Mouse (Mus musculus): Measurements from ENCODE around the gene Ptpn4.

The Ptpn4 gene

DNA sequence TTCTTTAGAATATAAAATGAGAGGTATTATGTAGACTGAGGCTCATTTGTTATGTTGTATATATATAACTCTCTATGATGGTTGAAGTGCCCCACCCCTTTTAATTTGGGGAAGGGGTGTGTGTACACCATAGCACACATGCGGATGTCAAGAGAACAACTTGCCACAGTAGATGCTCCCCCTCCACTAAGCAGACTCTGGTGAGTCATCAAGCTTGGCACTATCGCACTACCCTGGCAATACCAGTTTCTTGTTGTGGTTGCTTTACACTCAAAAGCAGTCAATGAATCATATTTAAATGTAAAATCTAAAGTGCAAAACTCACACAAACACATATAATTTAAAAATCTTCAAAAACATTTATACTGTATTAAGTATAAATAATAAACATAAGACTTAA is 31.4 kb downstream of the Ptpn4 start:
- no peak for DNase-seq (ENCODE audit: extremely low spot score)

DNA sequence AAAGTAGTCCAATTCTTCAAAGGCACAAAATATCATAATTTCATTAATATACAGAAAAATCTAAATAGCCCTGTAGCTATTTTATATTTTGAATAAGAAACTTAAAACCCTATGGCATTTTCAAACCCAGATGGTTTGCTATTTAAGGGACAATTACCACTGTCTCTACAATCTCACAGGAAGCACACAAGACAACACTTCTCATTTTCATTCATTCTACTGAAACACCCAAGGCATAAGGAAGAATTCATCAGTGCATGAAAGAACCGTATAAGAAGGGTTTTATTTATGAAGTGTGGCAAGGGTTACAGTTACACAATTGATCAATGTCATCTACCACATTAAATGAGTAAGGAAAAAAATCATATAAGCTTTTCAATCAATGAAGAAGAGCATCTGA is 32.8 kb downstream of the Ptpn4 start:
- DNase-seq (ENCODE audit: extremely low spot score) = no peak

DNA sequence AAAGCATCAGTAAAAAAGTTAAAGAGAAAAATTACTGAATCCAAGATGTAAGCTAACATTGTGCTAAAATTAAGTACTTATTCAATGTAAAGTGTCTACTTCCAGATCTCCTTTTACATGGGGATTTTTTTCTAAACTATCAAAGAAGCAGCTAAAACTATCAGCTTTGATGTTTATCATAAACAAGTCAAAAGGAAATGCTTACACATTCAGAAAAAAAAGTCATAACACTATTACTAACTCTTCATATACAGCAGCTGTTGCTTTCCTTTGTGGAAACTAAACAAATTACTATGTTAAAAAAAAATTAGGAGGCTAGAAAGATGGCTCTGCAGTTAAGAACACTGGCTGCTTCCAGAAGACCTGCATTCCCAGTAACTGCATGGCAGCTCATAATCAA is 42.2 kb downstream of the Ptpn4 start:
- DNase-seq (ENCODE audit: extremely low spot score) = no peak

DNA sequence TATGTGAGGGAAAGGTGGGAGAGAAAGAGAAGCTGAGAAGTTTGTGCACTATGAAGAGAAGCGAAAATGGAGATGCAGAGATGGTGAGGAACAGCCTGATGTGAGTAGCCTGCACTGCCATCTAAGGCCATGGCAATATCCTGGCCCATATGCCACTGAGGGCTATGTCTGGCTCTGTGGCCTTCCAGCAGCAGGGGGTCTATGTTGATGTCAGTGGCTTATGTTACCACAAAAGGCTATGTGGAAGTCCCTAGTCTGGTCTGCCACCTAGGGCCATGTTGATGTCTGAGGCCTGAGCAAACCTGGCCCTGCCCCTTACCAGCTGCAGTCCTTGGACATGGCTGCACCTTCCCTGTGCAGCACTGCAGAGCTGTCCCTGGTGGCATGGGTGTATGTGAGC is 43.1 kb downstream of the Ptpn4 start:
- no peak for DNase-seq (ENCODE audit: extremely low spot score)

DNA sequence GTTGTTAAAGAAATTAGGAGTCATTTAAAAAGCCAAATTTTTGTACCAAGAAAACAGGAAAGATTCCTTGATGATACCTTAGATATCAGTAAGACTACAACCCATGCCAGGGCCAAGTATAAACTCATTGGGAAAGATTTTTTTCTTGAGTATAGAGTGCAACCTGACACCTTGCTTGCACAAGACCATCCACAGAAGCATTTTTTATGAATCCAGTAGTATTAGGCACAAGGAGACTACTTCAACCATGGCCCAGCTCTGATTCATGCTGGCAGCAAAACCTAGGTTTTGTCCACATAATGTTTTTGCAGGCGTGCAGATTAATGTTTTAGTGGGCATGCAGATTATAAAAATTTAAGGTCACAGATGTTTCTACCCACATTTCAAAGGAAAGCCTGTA is 46.8 kb downstream of the Ptpn4 start:
- DNase-seq (ENCODE audit: extremely low spot score) = no peak

DNA sequence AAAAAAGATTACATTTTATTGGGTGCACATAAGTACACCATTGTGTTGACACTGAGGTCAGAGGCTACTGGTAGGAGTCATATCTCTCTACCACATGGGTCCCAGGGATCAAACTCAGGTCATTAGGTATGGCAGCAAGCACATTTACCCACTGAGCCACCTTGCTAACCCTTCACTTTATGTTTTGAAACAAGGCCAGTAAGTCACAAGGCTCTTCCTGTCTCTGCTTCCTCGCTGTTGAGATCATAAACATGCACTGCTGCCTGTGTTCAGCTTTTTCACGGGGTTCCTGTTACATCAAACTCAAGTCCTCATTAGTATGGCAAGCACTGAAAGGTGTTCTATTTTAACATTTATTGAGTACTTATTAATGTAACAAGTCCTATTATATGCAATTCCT is 61.5 kb downstream of the Ptpn4 start:
- DNase-seq (ENCODE audit: extremely low spot score) = no peak

DNA sequence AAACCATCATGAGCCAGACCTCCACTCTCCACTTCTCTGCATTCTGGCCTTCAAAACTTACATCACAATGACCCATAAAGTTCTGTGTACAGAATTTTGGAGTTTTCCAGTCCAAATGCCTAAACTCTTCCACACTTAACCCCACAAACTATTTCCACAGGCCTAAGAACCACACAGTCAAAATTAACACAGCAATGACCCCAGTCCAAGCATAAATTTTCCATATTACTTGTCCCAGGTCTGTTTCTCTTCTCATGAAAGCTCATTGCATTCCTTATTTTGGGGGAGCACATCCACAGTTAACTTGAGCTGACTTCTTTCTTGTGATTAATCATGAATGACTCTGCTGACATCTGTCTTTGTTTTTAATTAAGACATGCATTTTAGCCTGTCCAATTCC is 101.7 kb downstream of the Ptpn4 start:
- no peak for DNase-seq (ENCODE audit: extremely low spot score)

DNA sequence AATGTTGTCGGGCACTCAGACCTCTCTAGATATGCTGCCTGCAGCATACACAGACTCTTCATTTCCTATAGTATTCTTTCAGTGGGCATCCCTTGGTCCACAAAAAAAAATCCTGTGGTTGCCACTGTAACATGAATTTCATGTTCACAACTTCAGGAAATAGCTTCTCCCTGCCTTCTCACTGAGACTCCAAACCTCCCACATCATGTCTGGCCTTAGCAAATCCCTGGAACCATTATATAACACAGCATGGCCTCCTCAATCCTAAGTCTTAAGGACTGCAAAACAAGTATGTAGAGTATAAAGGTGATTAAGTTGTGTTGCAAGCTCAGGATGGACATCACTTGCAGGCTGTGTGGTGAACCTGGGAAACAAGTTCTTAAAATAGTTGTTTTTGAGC is 102.6 kb downstream of the Ptpn4 start:
- DNase-seq (ENCODE audit: extremely low spot score) = no peak

DNA sequence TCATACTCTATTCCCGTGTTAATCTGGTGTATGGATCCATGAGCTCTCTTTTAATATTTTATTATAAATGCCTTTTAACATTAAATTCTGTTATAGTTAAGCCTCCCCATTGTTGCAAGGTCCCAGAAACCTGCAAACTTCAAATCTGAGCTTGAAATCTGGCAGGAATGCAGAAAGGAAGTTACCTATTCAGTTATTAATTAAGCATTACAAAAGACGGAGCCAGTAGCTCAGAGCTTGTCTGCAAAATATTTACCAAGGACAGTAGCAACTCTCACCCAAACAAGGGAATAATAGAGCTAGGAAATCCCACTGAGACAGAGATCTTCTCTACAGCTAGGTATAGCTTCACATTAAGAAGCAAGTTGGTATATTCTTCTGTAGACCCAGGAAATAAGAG is 106.2 kb downstream of the Ptpn4 start:
- no peak for DNase-seq (ENCODE audit: extremely low spot score)

DNA sequence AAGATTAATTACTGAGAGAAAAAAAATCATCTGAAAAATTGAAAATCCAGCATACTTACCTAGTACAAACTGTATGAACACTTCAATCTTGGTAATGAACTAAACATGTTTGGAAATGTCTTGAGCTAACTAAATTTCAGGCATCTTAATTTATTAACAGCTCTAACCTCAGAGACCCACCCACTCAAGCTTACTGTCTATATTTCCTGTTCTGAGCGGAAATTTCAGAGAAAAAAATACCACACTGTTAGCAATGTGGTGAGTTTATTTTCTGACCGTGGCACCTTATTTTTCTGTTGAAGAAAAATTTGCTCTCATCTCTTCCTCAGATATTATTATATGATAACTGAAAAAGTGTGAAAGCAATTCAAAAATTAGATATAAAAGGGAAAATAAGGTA is 124.4 kb downstream of the Ptpn4 start:
- DNase-seq (ENCODE audit: extremely low spot score) = no peak

DNA sequence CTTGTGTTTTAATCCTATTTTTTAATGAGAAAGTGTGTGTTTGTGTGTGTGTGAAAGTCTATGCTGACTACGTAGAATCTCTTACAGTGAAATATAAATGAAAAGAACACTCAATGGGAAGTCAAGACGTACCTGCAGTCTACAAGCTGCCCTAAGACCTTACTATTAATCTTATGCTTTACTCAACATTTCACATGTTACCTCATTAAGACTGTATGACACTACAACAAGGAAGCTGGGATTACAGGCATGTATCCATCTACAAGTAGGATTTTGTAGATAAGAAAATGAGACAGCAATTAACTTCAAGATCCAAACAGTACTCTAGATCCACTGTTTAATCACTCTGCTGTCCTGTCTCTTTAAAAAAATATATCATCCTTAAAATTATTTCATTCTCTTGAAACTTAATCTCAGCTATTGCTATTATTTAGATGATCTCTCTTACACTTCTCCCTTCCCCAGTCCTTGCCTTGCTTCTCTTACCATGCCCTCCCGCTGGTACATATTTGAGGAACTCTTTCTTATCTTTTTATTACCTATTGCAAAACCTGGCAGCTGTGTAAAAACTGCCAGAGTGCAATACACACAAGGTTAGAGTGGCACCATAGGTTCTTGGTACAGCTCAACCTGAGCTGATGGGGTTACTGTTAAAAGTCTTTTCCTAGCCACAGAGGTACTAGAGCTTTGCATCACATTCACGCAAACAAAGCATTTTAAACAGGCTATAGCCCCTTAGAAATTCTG is 130.8 kb downstream of the Ptpn4 start:
- no peak for DNase-seq (ENCODE audit: extremely low spot score)

DNA sequence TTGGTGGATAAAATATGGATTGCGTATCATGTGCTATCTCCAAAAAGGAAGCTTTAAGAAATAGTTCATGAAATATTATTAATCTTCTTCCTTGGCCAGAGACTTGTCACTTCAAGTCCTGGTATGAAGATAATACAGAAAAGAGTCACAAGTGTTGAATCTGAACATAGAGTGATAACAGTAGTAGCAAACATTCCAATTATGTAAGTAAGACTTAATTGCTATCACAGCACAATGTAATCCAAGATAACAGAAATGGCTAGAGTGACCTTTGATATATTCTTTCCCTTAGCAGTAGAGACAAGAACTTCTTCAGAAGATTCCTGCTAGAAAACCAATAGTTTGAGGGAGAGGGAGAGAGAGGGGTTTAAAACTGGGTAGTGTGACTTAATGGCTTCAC is 140.6 kb downstream of the Ptpn4 start:
- no peak for DNase-seq (ENCODE audit: extremely low spot score)

DNA sequence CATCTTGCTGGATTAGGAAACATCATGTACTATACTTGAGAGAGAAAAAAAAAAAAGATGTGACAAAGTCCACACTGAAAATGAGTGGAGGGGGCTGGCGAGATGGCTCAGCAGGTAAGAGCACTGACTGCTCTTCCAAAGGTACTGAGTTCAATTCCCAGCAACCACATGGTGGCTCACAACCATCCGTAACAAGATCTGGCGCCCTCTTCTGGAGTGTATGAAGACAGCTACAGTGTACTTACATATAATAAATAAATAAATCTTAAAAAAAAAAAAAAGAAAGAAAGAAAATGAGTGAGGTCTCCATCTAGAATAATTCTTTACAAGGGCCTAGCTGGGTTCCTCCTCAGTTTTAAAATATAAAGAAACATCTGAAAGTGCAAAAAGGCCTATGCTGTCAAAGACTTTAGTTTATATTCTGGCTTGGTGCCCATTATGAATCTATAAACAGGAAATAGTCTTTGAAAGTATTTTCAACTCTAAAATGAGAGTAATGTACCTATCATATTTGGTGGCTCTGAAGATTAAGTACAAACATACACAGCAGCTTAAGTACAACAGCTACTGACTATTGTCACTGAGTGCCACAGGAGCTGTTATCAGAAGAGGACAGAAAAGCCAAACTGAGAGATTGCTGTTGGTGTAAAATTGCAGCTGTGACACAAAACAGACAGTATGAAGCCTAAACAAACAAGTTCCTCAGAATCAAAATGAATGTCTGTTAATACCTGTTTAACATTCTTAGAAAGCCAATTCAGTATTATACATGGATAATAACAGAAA is 151.4 kb downstream of the Ptpn4 start:
- DNase-seq (ENCODE audit: extremely low spot score) = no peak

DNA sequence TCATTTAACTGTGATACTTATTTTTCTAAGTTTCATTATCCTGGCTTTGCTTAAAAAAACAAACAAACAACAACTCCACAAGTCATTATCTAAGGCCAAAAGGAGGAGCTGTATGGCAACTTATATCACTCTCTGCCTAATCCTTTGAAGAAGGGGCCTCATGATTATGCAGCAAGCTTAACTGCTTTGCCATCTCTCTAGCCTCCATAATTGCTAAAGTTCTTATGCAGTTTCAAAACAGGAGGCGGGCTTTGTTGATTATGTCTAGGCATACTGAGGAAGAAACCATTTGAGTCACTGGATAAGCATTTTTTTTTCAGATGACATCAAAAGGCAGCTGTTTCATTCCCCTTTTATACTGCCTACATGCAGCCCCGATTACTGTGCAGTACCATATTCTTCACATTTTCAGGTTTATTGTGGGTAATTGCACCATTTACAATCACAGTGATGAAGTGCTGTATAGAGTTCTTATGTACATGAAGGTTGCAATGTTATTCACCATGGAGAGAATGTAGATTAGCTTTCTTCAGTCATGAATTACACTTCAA is 155.7 kb downstream of the Ptpn4 start:
- DNase-seq (ENCODE audit: extremely low spot score) = no peak

DNA sequence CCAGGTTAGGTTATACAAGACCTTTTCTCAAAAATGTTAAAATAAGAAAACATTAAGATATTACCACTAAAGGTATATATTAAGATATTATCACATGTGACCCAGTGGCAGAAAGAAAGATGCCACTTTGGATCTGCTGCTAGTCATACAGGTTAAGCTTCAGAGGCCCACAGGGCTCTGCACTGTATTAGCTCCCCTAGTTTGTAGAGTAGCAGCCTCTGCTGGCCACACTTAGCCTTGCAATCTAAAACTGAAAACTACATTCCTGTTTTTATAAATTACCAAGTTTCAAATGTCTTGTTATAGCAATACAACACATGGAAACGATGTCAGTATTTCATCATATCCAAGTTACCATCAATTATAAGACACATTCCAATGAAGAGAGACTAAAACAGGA is 162.4 kb downstream of the Ptpn4 start:
- peak; percentile 7 for DNase-seq (ENCODE audit: extremely low spot score)

DNA sequence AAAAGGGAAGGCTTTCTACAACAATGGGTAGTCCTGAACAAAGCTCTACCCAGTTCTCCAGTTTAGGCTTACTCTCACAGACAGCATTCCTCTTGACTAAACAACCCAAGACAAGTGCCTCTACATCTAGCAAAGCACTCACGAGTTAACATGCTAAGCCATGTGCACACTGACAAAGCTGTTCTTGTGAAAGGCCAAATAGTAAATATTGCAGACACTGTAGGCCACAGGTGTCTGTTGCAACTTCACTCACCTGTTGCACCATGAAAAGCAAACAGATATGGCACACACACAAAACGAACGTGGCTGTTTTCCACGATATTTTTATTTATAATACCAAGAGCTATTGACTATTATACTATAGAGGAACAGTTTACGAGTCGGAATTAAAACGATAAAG is 170.5 kb downstream of the Ptpn4 start:
- no peak for DNase-seq (ENCODE audit: extremely low spot score)

DNA sequence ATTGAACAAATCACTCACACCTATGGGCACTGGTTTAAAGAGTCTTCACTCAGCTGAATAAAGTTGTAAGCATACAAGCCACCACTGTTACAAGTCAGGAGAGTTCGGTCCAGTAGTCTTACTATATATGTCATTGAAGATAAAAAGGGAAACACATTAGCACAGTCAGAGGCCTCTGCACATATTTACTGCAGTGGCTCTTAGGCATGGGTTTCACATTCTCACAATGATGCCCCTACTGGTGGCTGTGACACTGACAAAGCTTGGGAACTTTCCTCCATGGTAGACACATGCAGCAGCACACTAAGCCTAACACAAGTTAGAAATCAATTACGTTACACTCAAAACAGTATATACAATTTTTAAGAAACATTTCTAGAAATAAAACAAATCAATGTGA is 183.1 kb downstream of the Ptpn4 start:
- no peak for DNase-seq (ENCODE audit: extremely low spot score)

DNA sequence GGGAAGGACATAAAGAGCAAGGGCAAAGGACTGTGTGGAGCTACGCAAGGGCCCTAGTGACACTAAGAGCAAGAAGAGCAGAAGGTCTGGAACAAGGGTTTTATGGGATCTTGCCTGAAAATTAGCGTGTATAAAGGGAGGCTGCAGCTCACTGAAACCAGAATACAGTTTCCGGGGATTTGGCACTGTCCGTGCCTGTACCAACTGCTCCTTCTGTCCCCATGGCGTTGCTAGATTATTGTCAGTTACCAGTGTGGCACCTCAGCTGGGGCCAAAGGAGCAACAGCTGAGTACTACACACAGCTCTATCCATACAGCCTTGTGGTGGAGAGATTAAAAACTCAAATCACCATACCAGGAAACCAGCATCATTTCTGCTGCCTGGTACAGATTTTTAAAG is 187.0 kb downstream of the Ptpn4 start:
- DNase-seq (ENCODE audit: extremely low spot score) = no peak

DNA sequence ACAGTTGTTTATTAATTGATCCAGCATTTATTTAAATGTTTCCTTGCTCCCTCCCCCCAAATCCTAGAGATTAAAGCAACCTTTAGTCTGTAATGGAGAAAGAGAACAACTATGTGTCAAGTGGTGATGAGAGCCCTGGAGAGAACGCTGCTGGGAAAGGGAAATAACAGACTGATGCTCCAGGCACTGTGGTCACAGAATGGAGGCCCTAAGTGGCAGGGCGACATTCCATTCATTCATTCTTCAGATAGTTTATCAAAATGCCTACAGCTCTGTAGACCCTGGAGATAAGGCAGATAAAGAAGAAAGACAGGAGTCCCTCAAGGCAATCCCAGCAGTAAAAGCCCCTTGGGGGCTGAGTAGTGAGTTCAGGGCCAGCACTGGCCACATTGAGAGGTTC is 187.8 kb downstream of the Ptpn4 start:
- no peak for DNase-seq (ENCODE audit: extremely low spot score)

DNA sequence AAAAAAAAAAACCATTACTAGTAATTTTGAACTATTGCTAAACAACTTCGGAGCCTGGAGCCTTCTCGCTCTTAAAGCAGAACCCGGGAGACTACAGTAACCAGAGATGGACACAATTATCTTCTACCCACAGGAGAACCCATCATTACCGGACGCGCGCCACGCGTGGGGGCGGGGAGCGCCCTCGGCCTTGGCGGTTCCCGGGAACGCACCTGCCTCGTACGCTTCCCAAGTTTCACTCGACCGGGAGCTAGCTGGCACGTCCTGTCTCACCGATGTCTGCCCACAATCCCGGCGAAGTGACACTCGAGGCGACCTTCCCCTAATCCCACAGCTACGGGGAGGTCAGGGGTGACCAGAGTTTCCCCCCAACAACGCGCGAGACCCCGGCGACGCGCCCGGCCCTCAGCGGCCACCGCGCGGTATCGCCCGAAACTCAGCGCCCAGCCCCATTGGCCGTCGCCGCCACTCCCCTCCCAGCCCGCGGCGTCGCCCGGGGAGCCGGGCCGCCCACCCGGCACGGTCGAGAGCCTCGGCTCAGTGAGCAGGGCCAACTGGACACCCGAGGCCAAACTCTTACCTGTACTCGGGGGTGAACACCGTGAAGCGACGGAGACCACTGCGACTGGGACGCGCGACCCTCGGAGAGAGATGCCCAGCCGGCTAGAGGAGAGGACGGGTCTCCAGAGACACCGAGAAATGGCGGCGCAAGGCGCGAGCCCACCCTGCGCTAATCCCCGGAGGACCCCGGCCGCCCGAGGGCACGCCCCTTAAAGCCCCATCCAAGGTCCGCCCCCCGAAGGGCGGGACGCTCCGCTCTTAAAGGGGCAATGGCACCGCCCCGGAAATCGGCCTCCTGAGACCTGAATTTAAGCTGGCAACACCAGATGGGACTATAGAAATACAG is 189.0 kb downstream of the Ptpn4 start, which contains the start of gene Epb41l5:
TSS of gene Epb41l5 (minus strand) at position 796 of the 907 bp plus-strand sequence.
- peak; percentile 93 for DNase-seq (ENCODE audit: extremely low spot score)

DNA sequence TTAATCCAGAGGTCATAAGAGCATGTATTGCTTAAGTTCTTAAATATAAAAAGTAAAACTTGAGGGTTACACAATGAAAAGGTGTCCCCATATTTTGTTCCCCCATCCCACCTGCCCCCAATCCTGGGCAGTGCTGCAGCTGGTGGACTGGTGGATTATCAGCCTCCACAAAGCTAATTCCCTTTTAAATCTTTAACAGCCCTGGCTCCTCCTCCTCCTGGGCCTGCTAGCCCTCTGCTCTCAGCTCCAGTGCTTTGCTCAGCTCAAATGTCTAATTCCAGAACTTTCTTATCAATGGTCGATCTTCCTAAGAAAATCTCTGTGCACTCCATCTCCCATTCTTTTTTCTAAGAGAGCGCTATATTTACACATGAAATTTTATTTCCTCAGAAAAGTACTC is 191.1 kb downstream of the Ptpn4 start:
- no peak for DNase-seq (ENCODE audit: extremely low spot score)

DNA sequence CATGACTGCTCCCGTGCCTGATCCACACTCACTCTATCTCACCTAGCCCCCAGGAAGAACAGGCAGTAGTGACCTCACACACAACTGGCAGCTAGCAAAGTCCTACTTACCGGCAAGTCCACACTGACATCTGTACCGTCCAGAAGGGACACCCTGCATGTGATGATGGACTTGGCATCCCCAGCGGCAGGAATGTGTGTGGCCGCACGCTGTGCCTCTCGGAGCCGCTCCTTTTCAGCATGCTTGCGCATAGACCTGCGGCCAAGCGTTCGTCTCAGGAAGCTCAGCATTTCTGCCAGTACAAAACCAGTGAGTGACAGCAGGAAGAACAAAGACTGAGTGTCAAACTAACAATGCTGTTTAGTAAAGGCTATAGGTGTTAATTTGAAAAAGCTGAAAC is 195.0 kb downstream of the Ptpn4 start:
- peak; percentile 25 for DNase-seq (ENCODE audit: extremely low spot score)
